Mouse (Mus musculus) midbrain, embryonic 14.5 days (tissue): Measurements from ENCODE around the gene Litaf. TPM values are rescaled to one million over a fixed set of nuclear protein-coding genes. Genes with fewer than 3 reads are reported as not detected.

Experiments used
- ATAC-seq: fragments of 200-750 bp; cut with Nextera tagmentation; 2 replicates; pipeline ENCODE4 v1.8.0; 2017; ENCODE audit warnings: moderate number of reproducible peaks, moderate library complexity; ENCODE audit not compliant: low FRiP score, low TSS enrichment
- DNase-seq: peaks from one replicate; pipeline ENCODE4 v3.0.0-alpha.2; 2015
- H3K27ac ChIP-seq: fragments of 300-500 bp; sonication (generic); replicated peaks from 2 replicates; pipeline ENCODE4 v1.5.1; 2014; ENCODE audit warnings: mild to moderate bottlenecking, low read depth, low read length, moderate library complexity
- H3K27me3 ChIP-seq: fragments of 300-500 bp; sonication (generic); 2 replicates; pipeline ENCODE4 v1.6.1; 2014; ENCODE audit warnings: low read length, control low read depth, mixed read lengths; ENCODE audit not compliant: control insufficient read depth, insufficient read depth
- H3K36me3 ChIP-seq: fragments of 300-500 bp; sonication (generic); 2 replicates; pipeline ENCODE4 v1.6.1; 2014; ENCODE audit warnings: low read length, control low read depth; ENCODE audit not compliant: control insufficient read depth, insufficient read depth
- H3K4me1 ChIP-seq: fragments of 300-500 bp; sonication (generic); 2 replicates; pipeline ENCODE4 v1.6.1; 2014; ENCODE audit warnings: mild to moderate bottlenecking, antibody characterized with exemption, low read length, control low read depth; ENCODE audit not compliant: control insufficient read depth, insufficient read depth
- H3K4me2 ChIP-seq: fragments of 300-500 bp; sonication (generic); 2 replicates; pipeline ENCODE4 v1.6.1; 2014; ENCODE audit warnings: mild to moderate bottlenecking, low read length, moderate library complexity
- H3K4me3 ChIP-seq: fragments of 300-500 bp; sonication (generic); replicated peaks from 2 replicates; pipeline ENCODE4 v1.5.1; 2014; ENCODE audit warnings: low read depth, low read length
- H3K9ac ChIP-seq: fragments of 300-500 bp; sonication (generic); replicated peaks from 2 replicates; pipeline ENCODE4 v1.6.1; 2014; ENCODE audit warnings: mild to moderate bottlenecking, low read length, moderate library complexity
- H3K9me3 ChIP-seq: fragments of 300-500 bp; sonication (generic); 2 replicates; pipeline ENCODE4 v1.6.1; 2016; ENCODE audit warnings: low read length, control low read depth, mixed read lengths; ENCODE audit not compliant: control insufficient read depth
- WGBS: fragments of 180-500 bp; shearing (Covaris S2); extraction: QIAGEN DNeasy Blood & Tissue Kit; methylation state at CpG from one replicate; pipeline ENCODE4 v1.1.7; 2014; 5-methylcytosine and 5-hydroxymethylcytosine counted together
- polyA plus RNA-seq: library from polyadenylated mRNA; unstranded; fragments of >200 nt; fragmentation: Nextera tagmentation; extraction: Ambion mirVana; gene quantifications from 2 replicates; pipeline ENCODE4 v1.2.1, GENCODE M21; 2014

The Litaf gene
- polyA plus RNA-seq, 1 experiment from 2014 or later: 32.0 TPM

DNA sequence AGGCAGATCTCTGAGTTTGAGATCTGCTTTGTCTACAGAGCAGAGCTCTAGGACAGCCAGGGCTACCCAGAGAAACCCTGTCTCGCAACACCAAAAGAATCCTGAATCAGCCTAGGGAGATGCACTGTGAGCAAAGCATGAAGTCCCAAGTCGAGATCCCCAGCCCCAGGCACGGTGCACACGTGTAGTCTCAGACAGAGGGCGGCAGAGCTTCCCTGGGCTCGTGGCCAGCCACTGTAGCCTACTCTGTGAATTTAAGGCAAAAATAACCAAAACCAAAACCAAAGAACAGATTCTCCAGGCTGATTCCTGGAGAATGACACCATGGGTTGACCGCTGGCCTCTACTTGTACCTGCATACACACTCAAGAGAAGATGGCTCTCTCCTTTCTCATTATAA, 121.4 kb downstream of the Litaf start:
- no peak overlapping the region for H3K27ac ChIP-seq
- ATAC-seq: no peak
- H3K4me1 ChIP-seq: no peaks in the 10 kb centered on the region
- no peak overlapping the region for H3K4me3 ChIP-seq
- H3K9me3 ChIP-seq: no peaks in the 10 kb centered on the region
- no peak for DNase-seq
- no peak overlapping the region for H3K9ac ChIP-seq
- 82% methylated on average over 7 of the region's 7 CpGs for WGBS
- no peaks in the 10 kb centered on the region for H3K36me3 ChIP-seq
- no peaks in the 10 kb centered on the region for H3K27me3 ChIP-seq
- H3K4me2 ChIP-seq: no peak overlapping the region

DNA sequence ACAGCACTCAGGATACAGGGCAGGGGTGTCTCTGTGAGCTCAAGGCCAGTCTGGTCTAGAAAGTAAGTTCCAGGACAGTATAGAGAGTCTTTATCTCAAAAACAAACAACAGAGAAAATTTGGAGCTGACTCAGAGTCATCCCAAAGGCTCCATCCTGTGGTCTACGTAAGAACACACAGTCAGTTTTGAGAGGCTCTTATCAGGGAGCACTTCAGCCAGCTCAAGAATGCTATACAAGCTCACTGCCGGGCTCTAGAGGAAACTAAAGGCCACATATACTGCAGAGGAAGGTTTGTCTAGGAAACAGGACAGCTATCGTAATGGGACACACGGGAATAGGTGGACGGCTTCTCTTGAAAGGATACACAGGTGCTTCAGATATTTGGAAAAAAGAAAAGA, 122.7 kb downstream of the Litaf start:
- Histone ChIP-seq H3K4me2 (no peak overlapping the region), H3K4me3 (no peak overlapping the region), H3K4me1 (no peaks in the 10 kb centered on the region), H3K9ac (no peak overlapping the region), H3K27ac (no peak overlapping the region), H3K27me3 (no peaks in the 10 kb centered on the region), H3K9me3 (no peaks in the 10 kb centered on the region), H3K36me3 (no peaks in the 10 kb centered on the region)
- 81% methylated on average over 5 of the region's 5 CpGs for WGBS
- no peak for ATAC-seq
- DNase-seq: no peak

DNA sequence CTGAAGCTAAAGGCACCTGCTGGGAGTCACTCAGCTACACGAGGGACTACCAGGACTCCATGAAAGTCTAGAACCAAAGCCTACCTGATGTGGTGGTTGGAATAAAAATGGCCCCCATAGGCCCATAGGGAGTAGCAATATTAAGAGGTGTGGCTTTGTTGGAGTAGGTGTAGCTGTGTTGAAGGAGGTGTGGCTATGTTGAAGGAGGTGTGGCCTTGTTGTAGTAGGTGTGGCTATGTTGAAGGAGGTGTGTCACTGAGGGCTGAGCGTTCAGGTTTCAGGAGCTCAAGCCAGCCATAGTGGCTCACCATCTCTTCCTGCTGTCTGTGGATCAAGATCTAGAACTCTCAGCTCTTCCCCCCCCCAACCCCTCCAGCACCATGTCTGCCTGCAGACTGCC, 125.3 kb downstream of the Litaf start:
- Histone ChIP-seq H3K27me3 (no peaks in the 10 kb centered on the region), H3K9ac (no peak overlapping the region), H3K4me1 (no peaks in the 10 kb centered on the region), H3K27ac (no peak overlapping the region), H3K36me3 (no peaks in the 10 kb centered on the region), H3K4me3 (no peak overlapping the region), H3K9me3 (no peaks in the 10 kb centered on the region), H3K4me2 (no peak overlapping the region)
- DNase-seq: no peak
- no peak for ATAC-seq
- 80% methylated on average over 2 of the region's 2 CpGs for WGBS

DNA sequence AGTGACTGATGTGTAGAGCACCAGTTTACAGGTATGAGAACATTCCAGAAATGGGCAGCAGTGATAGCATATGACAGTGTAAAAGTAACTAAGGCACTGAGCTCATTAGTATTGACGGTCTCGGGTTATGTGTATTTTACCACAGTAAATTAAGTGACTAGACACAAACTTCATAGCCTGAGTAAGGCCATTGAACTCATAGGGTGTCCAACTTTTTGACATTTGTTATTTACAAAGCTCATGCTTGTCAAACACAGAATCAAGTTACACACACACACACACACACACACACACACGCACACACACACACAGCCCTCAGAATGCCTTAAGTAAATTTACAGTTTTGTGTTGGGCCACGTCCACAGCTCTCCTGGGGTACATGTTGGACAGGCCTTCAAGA, 126.0 kb downstream of the Litaf start:
- Histone ChIP-seq H3K27me3 (no peaks in the 10 kb centered on the region), H3K9ac (no peak overlapping the region), H3K4me1 (no peaks in the 10 kb centered on the region), H3K4me2 (no peak overlapping the region), H3K9me3 (no peaks in the 10 kb centered on the region), H3K4me3 (no peak overlapping the region), H3K27ac (no peak overlapping the region), H3K36me3 (no peaks in the 10 kb centered on the region)
- 94% methylated on average over 4 of the region's 4 CpGs for WGBS
- ATAC-seq: no peak
- no peak for DNase-seq

DNA sequence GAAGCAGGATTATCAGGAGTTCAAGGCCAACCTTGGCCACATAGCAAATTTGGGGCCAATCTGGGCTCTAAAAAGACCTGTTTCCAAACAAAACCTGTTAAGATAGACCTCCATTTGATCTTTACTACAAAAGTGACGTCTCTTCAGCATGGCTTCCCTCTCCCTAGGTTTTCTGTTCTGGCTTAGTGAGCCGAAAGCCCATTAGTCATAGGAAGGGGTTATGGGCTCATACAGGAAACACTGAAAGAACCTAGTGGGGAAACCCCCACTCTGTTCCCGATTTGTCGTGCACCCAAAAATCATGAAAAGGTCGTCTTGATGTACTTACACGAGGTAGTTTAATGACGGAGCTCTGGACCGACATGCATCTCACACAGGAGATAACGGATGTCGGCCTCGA, 128.5 kb downstream of the Litaf start:
- Histone ChIP-seq H3K36me3 (no peaks in the 10 kb centered on the region), H3K9ac (no peak overlapping the region), H3K9me3 (no peaks in the 10 kb centered on the region), H3K27me3 (no peaks in the 10 kb centered on the region), H3K4me2 (no peak overlapping the region), H3K4me3 (no peak overlapping the region), H3K27ac (no peak overlapping the region), H3K4me1 (no peaks in the 10 kb centered on the region)
- 89% methylated on average over 11 of the region's 11 CpGs for WGBS
- ATAC-seq: no peak
- no peak for DNase-seq

DNA sequence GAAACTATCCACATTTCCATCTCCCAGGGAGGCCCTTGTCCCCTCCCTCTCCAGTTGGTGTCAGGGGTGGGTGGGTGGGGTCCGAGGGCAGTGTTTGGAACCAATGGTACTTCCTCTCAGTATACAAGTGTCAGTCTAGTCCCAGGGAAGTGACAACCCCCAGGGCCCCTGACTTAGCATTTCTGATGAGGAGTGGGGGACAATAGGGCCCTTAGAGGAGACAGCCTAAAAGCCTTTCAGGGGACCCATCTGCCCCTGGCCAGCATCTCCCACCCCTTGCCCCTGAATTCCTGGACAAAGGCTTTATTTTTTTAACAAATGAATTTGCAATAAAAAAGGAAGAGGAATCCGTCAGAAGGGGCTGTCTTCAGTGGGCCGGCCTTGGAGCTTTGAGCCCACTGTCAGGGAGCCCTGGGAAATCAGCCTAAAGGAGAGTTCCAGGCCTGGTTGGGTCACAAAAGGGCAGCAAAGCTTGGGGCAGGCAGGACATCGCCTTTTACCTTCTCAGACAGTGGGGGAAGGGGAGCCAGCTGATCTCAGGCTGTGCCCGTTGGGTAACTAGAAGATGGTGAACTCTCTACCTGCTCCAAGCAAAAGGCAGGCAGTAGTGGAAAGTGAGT, 129.1 kb downstream of the Litaf start:
- H3K9me3 ChIP-seq: no peaks in the 10 kb centered on the region
- no peak for DNase-seq
- H3K27ac ChIP-seq: no peak overlapping the region
- no peak overlapping the region for H3K9ac ChIP-seq
- H3K4me1 ChIP-seq: no peaks in the 10 kb centered on the region
- H3K4me2 ChIP-seq: no peak overlapping the region
- 6% methylated on average over 5 of the region's 5 CpGs for WGBS
- H3K4me3 ChIP-seq: no peak overlapping the region
- ATAC-seq: no peak
- H3K27me3 ChIP-seq: no peaks in the 10 kb centered on the region
- H3K36me3 ChIP-seq: no peaks in the 10 kb centered on the region

DNA sequence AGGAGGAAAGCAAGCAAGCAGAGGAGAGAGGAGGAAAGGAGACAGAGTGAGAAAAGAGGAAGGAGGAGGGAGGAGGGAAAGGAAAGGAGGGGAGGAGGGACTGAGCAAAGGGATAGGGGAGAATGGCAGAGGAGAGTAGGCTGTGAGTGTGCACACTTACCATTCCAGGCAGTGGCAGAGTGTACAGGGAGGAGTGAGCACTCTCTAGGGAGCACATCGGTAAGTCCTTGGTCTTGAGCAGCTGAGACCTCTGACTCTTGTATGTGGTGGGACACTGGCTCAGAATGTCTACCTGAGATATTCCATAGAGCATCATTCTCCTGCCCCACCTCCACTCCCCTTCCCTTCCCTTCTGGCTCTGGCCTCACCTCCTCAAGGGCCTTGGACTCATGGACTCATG, 131.9 kb downstream of the Litaf start:
- ATAC-seq (no peak), DNase-seq (no peak)
- Histone ChIP-seq H3K9me3 (0 out of 2 replicates have a peak, but pooled peaks cover 4% of the 10 kb centered on the region), H3K4me2 (no peak overlapping the region), H3K4me3 (no peak overlapping the region), H3K9ac (no peak overlapping the region), H3K27ac (no peak overlapping the region), H3K27me3 (no peaks in the 10 kb centered on the region), H3K4me1 (no peaks in the 10 kb centered on the region), H3K36me3 (no peaks in the 10 kb centered on the region)
- 92% methylated on average over 1 of the region's 1 CpGs for WGBS

DNA sequence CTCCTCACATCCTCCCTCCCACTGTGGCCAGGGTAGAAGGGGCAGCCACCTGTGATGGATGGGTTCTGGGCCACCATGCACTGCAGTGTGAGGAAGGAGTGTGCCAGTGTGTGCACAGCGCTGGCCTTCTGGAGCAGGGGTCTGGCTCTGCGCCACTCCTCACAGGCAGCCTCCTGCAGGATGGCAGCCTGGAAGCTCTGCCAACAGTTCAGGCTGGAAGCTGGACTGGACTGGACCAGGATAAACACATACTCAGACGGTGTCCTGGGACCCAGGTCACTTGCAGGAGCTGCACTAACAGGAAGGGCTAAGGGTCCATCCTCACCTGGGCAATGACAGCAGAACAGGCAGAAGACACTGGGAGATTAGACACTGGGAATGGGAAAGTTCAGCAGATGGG, 132.6 kb downstream of the Litaf start:
- no peaks in the 10 kb centered on the region for H3K4me1 ChIP-seq
- no peak overlapping the region for H3K9ac ChIP-seq
- WGBS: 79% methylated on average over 3 of the region's 3 CpGs
- H3K36me3 ChIP-seq: no peaks in the 10 kb centered on the region
- H3K4me2 ChIP-seq: no peak overlapping the region
- DNase-seq: no peak
- no peak overlapping the region for H3K27ac ChIP-seq
- 0 out of 2 replicates have a peak, but pooled peaks cover 4% of the 10 kb centered on the region for H3K9me3 ChIP-seq
- no peak overlapping the region for H3K4me3 ChIP-seq
- ATAC-seq: no peak
- no peaks in the 10 kb centered on the region for H3K27me3 ChIP-seq

DNA sequence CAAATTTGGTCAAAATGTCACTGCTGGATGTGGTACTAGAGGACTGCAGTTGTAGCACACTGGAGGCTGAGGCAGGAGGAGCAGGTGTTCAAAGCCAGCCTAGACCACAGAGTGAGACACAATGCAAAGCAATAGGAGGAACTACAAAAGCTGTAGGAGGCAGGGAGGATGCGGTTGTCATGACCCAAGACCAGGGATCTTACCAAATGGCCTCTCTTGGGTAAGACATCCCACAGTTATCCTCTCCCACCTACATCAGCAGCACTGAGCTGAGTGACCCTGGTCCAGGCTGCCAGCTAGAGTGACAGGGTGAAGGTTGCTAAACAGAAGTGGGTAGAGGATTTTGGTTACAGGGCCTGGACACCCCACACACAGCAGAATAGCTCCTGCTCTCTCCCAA, 138.9 kb downstream of the Litaf start:
- no peak overlapping the region for H3K4me3 ChIP-seq
- H3K4me1 ChIP-seq: no peaks in the 10 kb centered on the region
- no peak overlapping the region for H3K27ac ChIP-seq
- ATAC-seq (no peak), DNase-seq (no peak)
- WGBS: 92% methylated on average over 1 of the region's 1 CpGs
- H3K36me3 ChIP-seq: no peaks in the 10 kb centered on the region
- 0 out of 2 replicates have a peak, but pooled peaks cover 4% of the 10 kb centered on the region for H3K9me3 ChIP-seq
- H3K27me3 ChIP-seq: no peaks in the 10 kb centered on the region
- H3K9ac ChIP-seq: no peak overlapping the region
- no peak overlapping the region for H3K4me2 ChIP-seq
